Mouse (Mus musculus) brown adipose tissue, adult 24 weeks (tissue): Measurements from ENCODE around the gene Cabin1. TPM values are rescaled to one million over a fixed set of nuclear protein-coding genes. Genes with fewer than 3 reads are reported as not detected.

Experiments
- H3K27ac ChIP-seq: fragments of 200-500 bp; replicated peaks from 2 replicates; pipeline ENCODE4 v1.5.1; 2012; ENCODE audit warnings: low read depth, mild to moderate bottlenecking, low read length
- H3K4me1 ChIP-seq: fragments of 200-500 bp; 2 replicates; pipeline ENCODE4 v1.6.1; 2012; ENCODE audit warnings: low read length, mixed read lengths; ENCODE audit not compliant: control insufficient read depth, insufficient read depth, insufficient read length
- H3K4me3 ChIP-seq: fragments of 200-500 bp; 2 replicates; pipeline ENCODE4 v1.5.1; 2012; ENCODE audit warnings: low read depth, mild to moderate bottlenecking, low read length, moderate library complexity; ENCODE audit not compliant: insufficient read depth
- polyA plus RNA-seq: library from polyadenylated mRNA; stranded (reverse); fragments of >200 nt; gene quantifications from 2 replicates; pipeline ENCODE4 v1.2.4, GENCODE M21; 2012; ENCODE audit not compliant: missing spikeins, insufficient read depth, insufficient read length

Cabin1 gene
- polyA plus RNA-seq, 1 experiment: 5.8 TPM

GRCm38 (mm10) chr10:75649406-75649995, 114.6 kb downstream of the Cabin1 start:
- no peaks in the 10 kb centered on the region for H3K4me1 ChIP-seq
- no peak overlapping the region for H3K27ac ChIP-seq
- no peak overlapping the region for H3K4me3 ChIP-seq

- Histone ChIP-seq H3K27ac (no peak overlapping the region), H3K4me3 (no peak overlapping the region), H3K4me1 (no peaks in the 10 kb centered on the region)
Measured at GRCm38 (mm10) chr10:75649001-75649400, 115.1 kb downstream of the Cabin1 start.

GRCm38 (mm10) chr10:75648091-75648490, 116.0 kb downstream of the Cabin1 start:
- no peak overlapping the region for H3K27ac ChIP-seq
- H3K4me3 ChIP-seq: no peak overlapping the region
- H3K4me1 ChIP-seq: no peaks in the 10 kb centered on the region; the same call in 1 of the 2 replicates

- H3K27ac ChIP-seq: no peak overlapping the region
- H3K4me1 ChIP-seq: no peaks in the 10 kb centered on the region; the same call in 1 of the 2 replicates
- H3K4me3 ChIP-seq: no peak overlapping the region
Measured at GRCm38 (mm10) chr10:75647362-75647761, 116.8 kb downstream of the Cabin1 start.

GRCm38 (mm10) chr10:75646406-75646805, 117.7 kb downstream of the Cabin1 start:
- Histone ChIP-seq H3K4me1 (no peaks in the 10 kb centered on the region; the same call in 1 of the 2 replicates), H3K4me3 (no peak overlapping the region), H3K27ac (no peak overlapping the region)

GRCm38 (mm10) chr10:75645616-75646015, 118.5 kb downstream of the Cabin1 start:
- Histone ChIP-seq H3K4me1 (no peaks in the 10 kb centered on the region; the same call in 1 of the 2 replicates), H3K4me3 (no peak overlapping the region), H3K27ac (no peak overlapping the region)

GRCm38 (mm10) chr10:75643741-75644343, 120.3 kb downstream of the Cabin1 start, which contains the start of gene Susd2:
Gene Susd2, minus strand, starts transcription at chr10:75644008.
- Histone ChIP-seq H3K4me3 (no peak within 1 kb of the TSS), H3K27ac (no peak within 1 kb of the TSS)

GRCm38 (mm10) chr10:75642891-75643290, 121.2 kb downstream of the Cabin1 start:
- no peak overlapping the region for H3K27ac ChIP-seq
- H3K4me1 ChIP-seq: no peaks in the 10 kb centered on the region; the same call in 1 of the 2 replicates
- H3K4me3 ChIP-seq: no peak overlapping the region

More at GRCm38 (mm10) chr10:75643741-75644343, 120.3 kb downstream of the Cabin1 start, which contains the start of gene Susd2:
- no peaks in the 10 kb centered on the region; the same call in 1 of the 2 replicates for H3K4me1 ChIP-seq

GRCm38 (mm10) chr10:75642436-75642835, 121.7 kb downstream of the Cabin1 start:
- Histone ChIP-seq H3K4me3 (no peak overlapping the region), H3K27ac (no peak overlapping the region)

GRCm38 (mm10) chr10:75641721-75642222, 122.4 kb downstream of the Cabin1 start:
- Histone ChIP-seq H3K4me1 (no peaks in the 10 kb centered on the region; the same call in 1 of the 2 replicates), H3K27ac (no peak overlapping the region), H3K4me3 (no peak overlapping the region)

More at GRCm38 (mm10) chr10:75642436-75642835, 121.7 kb downstream of the Cabin1 start:
- H3K4me1 ChIP-seq: no peaks in the 10 kb centered on the region; the same call in 1 of the 2 replicates

GRCm38 (mm10) chr10:75637711-75638110, 126.4 kb downstream of the Cabin1 start:
- no peak overlapping the region for H3K4me3 ChIP-seq

GRCm38 (mm10) chr10:75636084-75636786, 127.9 kb downstream of the Cabin1 start:
- Histone ChIP-seq H3K27ac (no peak overlapping the region), H3K4me1 (no peaks in the 10 kb centered on the region), H3K4me3 (no peak overlapping the region)

More at GRCm38 (mm10) chr10:75637711-75638110, 126.4 kb downstream of the Cabin1 start:
- Histone ChIP-seq H3K27ac (no peak overlapping the region), H3K4me1 (no peaks in the 10 kb centered on the region)

- Histone ChIP-seq H3K4me3 (no peak overlapping the region), H3K4me1 (no peaks in the 10 kb centered on the region), H3K27ac (no peak overlapping the region)
Measured at GRCm38 (mm10) chr10:75635693-75636055, 128.5 kb downstream of the Cabin1 start.

- Histone ChIP-seq H3K4me3 (no peak overlapping the region), H3K27ac (no peak overlapping the region), H3K4me1 (no peaks in the 10 kb centered on the region)
Measured at GRCm38 (mm10) chr10:75635019-75635692, 129.0 kb downstream of the Cabin1 start.

GRCm38 (mm10) chr10:75634610-75635009, 129.5 kb downstream of the Cabin1 start:
- Histone ChIP-seq H3K4me1 (no peaks in the 10 kb centered on the region), H3K27ac (no peak overlapping the region)

More at GRCm38 (mm10) chr10:75634610-75635009, 129.5 kb downstream of the Cabin1 start:
- no peak overlapping the region for H3K4me3 ChIP-seq
